Mouse (Mus musculus) c-Kit-positive CD71-positive TER-119-positive erythroid progenitor cells, embryonic 14.5 days (primary cell): ENCODE data around the gene Map3k7.
A peak's percentile ranks its signal among the peaks of the same experiment; 100 is the strongest.

Experiments
- DNase-seq: peaks from one replicate; pipeline ENCODE4 v3.0.0-alpha.2; 2013; ENCODE audit warnings: low spot score

Map3k7 gene

GRCm38 (mm10) chr4:31963354-31964193, at the start of gene Map3k7:
Gene Map3k7 (plus strand): TSS chr4:31964097.
- peak; percentile 87 for DNase-seq

- DNase-seq, result no peak
Observed at GRCm38 (mm10) chr4:31915114-31915513, 48.8 kb upstream of the Map3k7 start.

DNA sequence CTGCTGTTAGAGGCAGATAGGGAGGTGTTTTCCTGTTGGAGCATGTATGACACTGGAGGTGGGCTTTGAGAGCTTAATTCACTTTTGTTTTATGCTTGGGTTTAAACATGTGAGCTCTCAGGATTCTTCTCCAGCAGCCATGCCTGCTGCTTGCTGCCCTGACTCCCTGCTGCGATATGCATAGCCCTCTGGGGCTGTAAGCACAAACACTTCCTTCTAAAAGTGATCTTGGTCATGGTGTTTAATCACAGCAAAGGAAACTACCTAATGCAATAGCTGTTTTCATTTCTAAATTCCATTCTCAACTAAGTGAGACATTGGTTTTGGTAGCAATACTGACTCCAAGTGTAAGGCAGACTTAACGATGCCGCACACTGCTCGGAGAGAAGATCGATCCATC, 45.2 kb upstream of the Map3k7 start:
- no peak for DNase-seq

- DNase-seq, result no peak
Observed at GRCm38 (mm10) chr4:31922215-31922614, 41.7 kb upstream of the Map3k7 start.

DNA sequence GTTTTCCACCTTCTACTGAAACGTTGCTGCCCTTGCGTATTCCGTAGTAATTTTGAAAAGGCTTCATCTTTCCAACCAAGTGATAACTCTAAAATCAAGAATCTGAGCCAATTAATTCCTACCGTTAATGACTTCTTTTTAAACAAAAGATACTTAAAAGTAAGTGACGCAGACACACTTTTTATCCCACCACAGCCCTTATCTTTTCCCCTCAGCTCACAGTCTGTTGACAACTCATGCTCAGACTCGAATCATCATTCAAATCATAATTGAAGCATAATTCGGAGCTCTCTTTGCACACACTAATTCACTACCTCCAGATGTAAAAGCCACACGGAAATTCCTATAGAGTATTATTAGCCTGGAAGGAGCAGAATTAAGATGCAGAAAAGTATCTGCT, 40.5 kb upstream of the Map3k7 start:
- no peak for DNase-seq

- no peak for DNase-seq
Observed at GRCm38 (mm10) chr4:31924301-31925185, 39.4 kb upstream of the Map3k7 start.

GRCm38 (mm10) chr4:31933171-31933570, 30.7 kb upstream of the Map3k7 start:
- DNase-seq, result no peak

GRCm38 (mm10) chr4:31935831-31936306, 28.0 kb upstream of the Map3k7 start:
- DNase-seq, result no peak

DNA sequence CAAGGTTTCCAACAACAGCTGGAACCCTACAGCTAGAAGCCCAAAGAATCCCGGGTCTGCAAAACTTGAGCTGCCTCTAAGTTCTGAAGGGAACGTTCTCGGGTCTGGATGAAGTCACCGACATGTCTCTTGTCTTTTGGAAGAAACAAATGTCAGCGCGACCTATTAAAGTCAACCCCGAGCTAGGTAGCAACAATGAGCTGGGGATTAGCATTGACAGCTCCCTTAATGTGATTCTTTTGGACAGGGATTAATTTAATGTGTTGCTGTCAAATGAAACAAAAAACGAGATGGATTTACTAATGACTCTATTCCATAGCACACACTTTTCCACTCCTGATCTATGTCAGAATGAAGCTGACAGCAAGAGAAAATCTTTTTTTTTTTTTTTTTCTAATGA, 27.5 kb upstream of the Map3k7 start:
- no peak for DNase-seq

DNA sequence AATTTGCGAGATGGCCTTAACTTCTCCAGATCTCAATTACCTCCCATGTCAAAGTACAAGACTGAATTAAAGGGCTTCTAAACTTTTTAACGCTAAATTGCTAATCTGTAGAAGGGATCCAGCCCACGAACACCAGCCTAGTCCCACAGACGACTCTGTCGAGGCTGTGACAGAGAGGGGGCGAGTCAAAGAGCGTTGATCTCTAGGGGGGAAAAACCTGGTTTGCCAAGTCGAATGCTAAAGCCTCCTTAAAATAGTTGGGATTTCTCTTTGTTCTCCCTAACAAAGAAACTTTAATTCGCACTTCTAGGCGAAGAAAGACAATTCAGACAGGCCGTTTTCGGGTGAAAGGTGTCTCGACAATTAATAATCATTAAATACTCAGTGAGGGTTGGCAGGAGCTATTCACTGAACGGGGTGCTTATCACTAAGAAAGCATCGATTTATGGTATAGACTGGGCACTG, 27.0 kb upstream of the Map3k7 start:
- DNase-seq, result no peak

GRCm38 (mm10) chr4:31937376-31938281, 26.3 kb upstream of the Map3k7 start:
- no peak for DNase-seq

- DNase-seq, result no peak
Observed at GRCm38 (mm10) chr4:31938416-31939106, 25.3 kb upstream of the Map3k7 start.

- DNase-seq, result no peak
Observed at GRCm38 (mm10) chr4:31941616-31942015, 22.3 kb upstream of the Map3k7 start.

DNA sequence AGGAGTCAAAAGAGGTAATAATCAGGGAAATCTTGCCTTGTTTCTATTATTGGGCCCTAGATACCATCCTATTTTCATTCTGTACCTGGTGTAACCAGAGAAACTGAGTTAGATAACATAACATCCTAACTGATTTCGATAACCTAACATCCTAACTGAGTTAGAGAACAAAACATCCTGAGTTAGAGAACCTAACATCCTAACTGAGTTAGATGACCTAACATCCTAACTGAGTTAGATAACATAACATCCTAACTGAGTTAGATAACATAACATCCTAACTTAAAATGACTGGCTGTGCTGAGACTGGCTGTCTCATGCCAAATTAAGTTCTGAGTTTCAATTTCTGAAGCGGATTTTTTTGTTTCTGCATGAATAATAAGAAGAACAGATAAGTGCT, 20.9 kb upstream of the Map3k7 start:
- DNase-seq, result no peak

DNA sequence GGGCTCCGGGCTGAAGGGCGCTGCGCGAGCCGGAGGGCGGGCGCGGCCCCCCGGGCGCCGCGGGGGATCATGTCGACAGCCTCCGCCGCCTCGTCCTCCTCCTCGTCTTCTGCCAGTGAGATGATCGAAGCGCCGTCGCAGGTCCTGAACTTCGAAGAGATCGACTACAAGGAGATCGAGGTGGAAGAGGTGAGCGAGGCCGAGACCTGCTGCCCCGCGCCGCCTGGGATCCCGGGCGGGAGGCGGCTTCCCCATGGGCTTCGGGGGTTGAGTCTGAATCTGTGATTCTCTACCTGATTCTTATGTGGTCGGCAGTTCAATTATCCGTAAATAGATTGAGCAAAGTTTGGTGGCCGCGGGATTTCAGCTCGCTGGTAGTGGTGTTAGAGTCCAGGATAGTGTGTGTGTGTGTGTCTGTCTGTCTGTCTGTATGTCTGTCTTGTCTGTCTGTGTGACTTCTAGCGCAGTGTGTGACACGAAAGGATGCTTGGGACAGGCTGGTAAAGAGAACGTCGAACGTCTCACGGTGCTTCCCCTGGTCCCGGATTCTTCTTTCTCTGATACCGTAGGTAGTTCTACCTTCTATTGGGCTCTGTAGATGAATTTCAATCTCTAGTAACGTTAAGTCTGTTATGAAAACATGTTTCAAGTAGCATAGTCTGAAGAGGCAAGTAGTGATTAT, 438 bp downstream of the Map3k7 start:
- no peak for DNase-seq

DNA sequence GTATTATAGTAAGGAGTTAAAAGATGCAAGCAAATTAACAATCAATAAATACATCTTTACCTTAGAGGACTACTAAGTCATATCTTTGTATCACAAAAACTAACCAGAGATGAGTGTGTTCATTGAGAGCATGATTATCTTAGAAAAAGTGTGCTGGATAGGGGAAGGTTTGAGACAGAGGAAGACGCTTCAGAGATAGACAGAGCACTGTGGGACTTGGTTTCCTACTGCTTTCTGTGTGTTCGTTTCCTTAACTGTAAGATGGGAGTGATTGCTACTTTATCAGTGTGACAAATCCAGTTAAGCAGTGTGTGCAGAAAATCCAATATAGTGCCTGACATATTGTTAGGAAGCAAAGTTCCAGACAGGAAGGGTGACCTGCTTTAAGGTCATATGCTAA, 1.3 kb downstream of the Map3k7 start:
- DNase-seq, result no peak

GRCm38 (mm10) chr4:31971437-31971836, 7.5 kb downstream of the Map3k7 start:
- DNase-seq, result no peak

- no peak for DNase-seq
Observed at GRCm38 (mm10) chr4:31972181-31972580, 8.3 kb downstream of the Map3k7 start.

DNA sequence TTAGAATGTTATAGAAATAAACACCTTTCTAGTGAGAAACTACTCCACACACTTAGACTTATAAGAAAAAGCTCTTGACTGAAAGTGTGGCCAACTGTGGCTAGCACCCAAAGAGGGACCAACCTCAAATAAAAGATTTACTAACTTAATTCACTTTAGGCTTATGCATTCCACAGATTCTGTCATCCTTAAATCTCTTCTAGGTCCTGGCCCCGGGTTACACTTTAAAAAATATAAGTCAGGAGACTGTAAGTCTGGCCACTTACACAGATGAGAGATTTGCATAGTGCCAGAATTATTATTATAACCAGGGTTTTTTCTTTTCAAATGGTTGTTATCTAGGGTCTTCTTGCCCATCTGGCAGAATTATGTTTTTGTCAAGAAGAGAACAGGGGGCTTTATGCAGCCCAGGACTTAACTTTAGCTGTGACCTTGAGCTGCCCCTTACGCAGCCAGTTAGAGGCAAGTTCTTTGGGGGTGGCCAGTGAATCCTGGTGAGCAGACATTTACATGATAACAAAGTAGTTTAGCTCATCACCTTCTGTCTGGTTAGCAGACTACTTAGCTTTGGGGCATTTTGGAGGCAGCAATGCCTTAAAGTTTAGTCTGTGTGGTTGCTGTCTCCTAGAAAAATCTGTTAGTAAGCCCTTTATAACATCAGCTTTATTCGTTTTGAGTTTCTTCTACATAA, 11.5 kb downstream of the Map3k7 start:
- no peak for DNase-seq

DNA sequence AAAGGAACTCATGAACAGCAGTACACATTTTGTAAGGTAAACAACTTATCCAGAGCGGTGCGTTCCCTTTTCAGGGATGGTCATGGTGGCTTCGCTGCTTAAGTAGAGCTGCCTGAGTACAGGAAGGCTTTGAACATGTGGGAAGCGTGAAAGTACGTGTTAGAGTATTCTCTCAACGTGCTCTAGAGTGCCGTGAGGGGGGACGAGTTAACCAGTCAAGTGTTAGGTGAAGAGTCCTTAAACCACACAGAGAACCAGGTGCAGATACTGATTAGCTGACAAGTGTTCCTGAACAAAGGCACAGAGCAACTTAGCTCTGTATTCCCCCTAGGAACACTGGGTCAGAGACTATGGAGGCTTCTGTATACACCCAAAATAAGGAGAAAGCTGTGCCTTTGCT, 18.0 kb downstream of the Map3k7 start:
- no peak for DNase-seq
